Mouse (Mus musculus) spleen, adult 2 months (tissue): Measurements from ENCODE around the gene Pex6.

Source experiments
- CTCF ChIP-seq: fragments of 200-500 bp; IDR thresholded peaks from 2 replicates; pipeline ENCODE4 v1.5.1; 2011; ENCODE audit warnings: mild to moderate bottlenecking, inconsistent platforms; ENCODE audit not compliant: insufficient read depth, insufficient read length, insufficient replicate concordance; ENCODE audit errors: extremely low read depth
- POLR2A ChIP-seq: fragments of 200-500 bp; IDR thresholded peaks from 2 replicates; pipeline ENCODE4 v1.6.1; 2011; ENCODE audit warnings: low read depth, low read length, inconsistent platforms

DNA sequence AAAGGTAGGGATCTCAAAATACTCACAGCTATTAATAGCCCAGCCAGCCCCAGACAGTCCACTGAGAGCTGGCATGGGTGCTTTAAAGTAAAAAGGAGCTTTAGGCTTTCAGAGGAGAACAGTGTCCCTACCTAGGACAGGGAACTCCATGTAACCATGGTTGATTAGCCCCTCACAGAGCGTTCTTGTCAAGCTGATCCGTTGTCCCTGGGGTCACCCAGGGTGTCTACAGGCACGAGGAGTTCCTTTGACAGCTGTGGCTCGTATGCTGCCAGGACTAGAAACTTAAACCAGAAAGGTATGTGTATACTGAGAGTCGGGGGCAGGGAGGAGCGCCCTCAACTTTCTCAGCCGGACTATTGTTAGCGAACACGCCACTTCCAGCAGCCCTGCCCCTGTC lies 32.4 kb upstream of the Pex6 start:
- TF ChIP-seq CTCF (no peak), POLR2A (no peak)
